Mouse (Mus musculus) embryonic facial prominence, embryonic 15.5 days (tissue): Measurements from ENCODE around the gene Acad10. TPM values are rescaled to one million over a fixed set of nuclear protein-coding genes. Genes with fewer than 3 reads are reported as not detected.
"Not testable (repeated sequence)": the region's sequence is repeated elsewhere in the genome, so short reads cannot be mapped to it uniquely, and the experiment has no call there.

ENCODE experiments used
- ATAC-seq: fragments of 200-750 bp; cut with Nextera tagmentation; 2 replicates; pipeline ENCODE4 v1.8.0; 2017; ENCODE audit warnings: low read depth, moderate TSS enrichment; ENCODE audit not compliant: insufficient number of reproducible peaks, low FRiP score, low TSS enrichment
- H3K27ac ChIP-seq: fragments of 300-500 bp; sonication (generic); replicated peaks from 2 replicates; pipeline ENCODE4 v1.5.1; 2015; ENCODE audit warnings: mild to moderate bottlenecking, inconsistent platforms
- H3K27me3 ChIP-seq: fragments of 300-500 bp; sonication (generic); 2 replicates; pipeline ENCODE4 v1.6.1; 2015; ENCODE audit warnings: inconsistent platforms
- H3K36me3 ChIP-seq: fragments of 300-500 bp; sonication (generic); 2 replicates; pipeline ENCODE4 v1.6.1; 2015; ENCODE audit warnings: mild to moderate bottlenecking, inconsistent platforms
- H3K4me1 ChIP-seq: fragments of 300-500 bp; sonication (generic); 2 replicates; pipeline ENCODE4 v1.6.1; 2015; ENCODE audit warnings: inconsistent platforms
- H3K4me2 ChIP-seq: fragments of 300-500 bp; sonication (generic); replicated peaks from 2 replicates; pipeline ENCODE4 v1.6.1; 2015; ENCODE audit warnings: mild to moderate bottlenecking, inconsistent platforms
- H3K4me3 ChIP-seq: fragments of 300-500 bp; sonication (generic); replicated peaks from 2 replicates; pipeline ENCODE4 v1.5.1; 2015; ENCODE audit warnings: mild to moderate bottlenecking, inconsistent platforms
- H3K9ac ChIP-seq: fragments of 300-500 bp; sonication (generic); 2 replicates; pipeline ENCODE4 v1.6.1; 2015; ENCODE audit warnings: inconsistent platforms
- H3K9me3 ChIP-seq: fragments of 300-500 bp; sonication (generic); replicated peaks from 2 replicates; pipeline ENCODE4 v1.6.1; 2016; ENCODE audit warnings: inconsistent platforms
- WGBS: fragments of 180-500 bp; shearing (Covaris S2); methylation state at CpG from one replicate; pipeline ENCODE4 v1.1.7; 2015; 5-methylcytosine and 5-hydroxymethylcytosine counted together
- polyA plus RNA-seq: library from polyadenylated mRNA; unstranded; fragments of >200 nt; fragmentation: Nextera tagmentation; extraction: Ambion mirVana; gene quantifications from 2 replicates; pipeline ENCODE4 v1.2.1, GENCODE M21; 2015

Acad10 gene
- polyA plus RNA-seq, 1 experiment from 2014 or later, result 3.4 TPM

DNA sequence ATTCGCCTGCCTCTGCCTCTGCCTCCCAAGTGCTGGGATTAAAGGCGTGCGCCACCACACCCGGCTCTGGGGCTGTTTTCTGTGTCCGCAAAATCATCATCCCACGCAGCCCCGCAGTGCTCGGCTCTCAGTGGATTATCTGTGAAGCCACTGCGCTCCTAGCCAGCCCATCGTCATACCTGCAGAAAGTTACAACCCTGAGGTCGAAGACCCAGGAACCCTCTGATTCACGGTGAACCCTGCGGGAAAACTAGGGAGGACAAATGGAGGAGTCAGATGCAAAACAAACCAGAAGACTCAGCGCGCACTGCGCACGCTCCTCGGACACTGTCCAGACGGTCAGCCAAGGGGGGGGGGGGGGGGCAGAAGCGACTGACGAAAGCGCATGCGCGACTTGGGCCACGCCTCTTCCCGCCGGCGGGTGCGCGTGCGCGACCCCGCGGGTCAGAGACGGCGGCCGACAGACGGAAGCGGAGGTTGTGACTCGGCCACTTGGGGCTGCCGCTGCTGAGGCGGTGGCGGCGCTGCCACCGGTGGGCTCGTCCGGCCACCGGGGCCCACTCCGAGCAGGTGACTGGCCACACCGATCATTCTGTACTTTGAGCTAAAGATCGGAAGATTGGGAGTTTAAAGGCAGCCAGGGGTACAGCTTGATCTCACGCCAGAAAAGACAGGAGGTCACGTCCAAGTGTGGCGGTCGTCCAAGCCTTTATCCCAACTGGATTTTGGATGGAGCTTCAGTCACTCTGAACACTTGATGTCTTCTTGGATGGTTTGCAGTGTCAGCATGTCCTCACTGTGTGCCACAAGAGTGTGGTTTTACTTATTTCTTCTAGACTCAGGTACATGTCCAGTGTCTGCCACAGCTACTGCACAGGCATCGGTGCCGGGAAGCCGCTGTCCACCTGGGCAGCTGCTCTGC lies 41.5 kb downstream of the Acad10 start, which contains the start of gene Acad12:
Acad12 (minus strand) TSS at position 347 of the 922 bp plus-strand sequence.
- peaks cover 7% of the 10 kb centered on the region; the same call in 1 of the 2 replicates for H3K4me1 ChIP-seq
- H3K4me3 ChIP-seq, result peak within 1 kb of the TSS; percentile 66
- H3K9ac ChIP-seq, result peak within 1 kb of the TSS; percentile 79
- H3K9me3 ChIP-seq, result no peaks in the 10 kb centered on the region
- WGBS, result under 1% methylated on average over 56 of the region's 58 CpGs
- peak within 1 kb of the TSS; percentile 74 for H3K4me2 ChIP-seq
- ATAC-seq, result peak; percentile 77
- no peaks in the 10 kb centered on the region for H3K27me3 ChIP-seq
- no peaks in the 10 kb centered on the region for H3K36me3 ChIP-seq
- peak within 1 kb of the TSS; percentile 66 for H3K27ac ChIP-seq

DNA sequence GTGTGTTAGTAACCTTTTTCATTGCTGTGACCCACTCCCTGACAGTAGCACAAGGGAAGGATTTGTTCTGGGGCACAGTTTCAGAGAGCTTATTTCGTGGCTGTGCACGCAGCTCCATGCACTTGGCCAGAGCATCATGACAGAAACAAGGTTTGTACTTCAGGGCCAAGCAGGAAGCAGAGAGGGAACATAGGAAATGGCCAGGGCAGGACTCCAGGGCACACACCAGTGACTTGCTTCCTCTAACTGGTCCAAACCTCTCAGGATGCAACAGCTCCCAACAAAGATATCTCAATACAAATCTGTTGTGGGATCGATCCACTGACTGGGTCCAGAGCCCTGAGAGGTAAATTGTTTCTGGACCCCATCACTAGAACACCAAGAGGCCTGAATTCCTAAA lies 45.4 kb downstream of the Acad10 start:
- WGBS, result 70% methylated on average over 3 of the region's 3 CpGs
- not testable (repeated sequence) for H3K4me3 ChIP-seq, ATAC-seq, H3K4me2 ChIP-seq, H3K4me1 ChIP-seq, H3K27me3 ChIP-seq, H3K27ac ChIP-seq, H3K36me3 ChIP-seq, H3K9ac ChIP-seq, H3K9me3 ChIP-seq

DNA sequence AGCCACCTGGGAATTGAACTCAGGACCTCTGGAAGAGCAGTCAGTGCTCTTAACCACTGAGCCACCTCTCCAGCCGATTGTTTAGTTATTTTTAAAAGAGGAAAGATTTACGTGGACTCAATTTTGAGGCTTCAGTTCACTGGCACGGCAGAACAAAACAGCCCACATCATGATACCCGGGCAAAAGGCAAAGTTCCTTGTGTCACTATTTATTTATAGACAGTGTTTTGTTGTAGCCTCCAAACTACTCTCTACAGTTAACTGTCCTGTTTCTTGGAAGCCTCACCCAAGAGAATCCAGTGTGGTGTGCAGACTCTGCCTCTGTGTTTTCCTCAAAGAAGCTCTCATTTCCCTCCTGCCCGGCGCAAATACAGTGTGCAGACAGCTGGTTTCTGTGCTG lies 48.3 kb downstream of the Acad10 start:
- no peaks in the 10 kb centered on the region for H3K9me3 ChIP-seq
- no peak for ATAC-seq
- H3K36me3 ChIP-seq, result no peaks in the 10 kb centered on the region
- no peak overlapping the region for H3K9ac ChIP-seq
- H3K4me3 ChIP-seq, result no peak overlapping the region
- H3K4me1 ChIP-seq, result no peaks in the 10 kb centered on the region
- no peaks in the 10 kb centered on the region for H3K27me3 ChIP-seq
- no peak overlapping the region for H3K4me2 ChIP-seq
- WGBS, result 84% methylated on average over 6 of the region's 6 CpGs
- no peak overlapping the region for H3K27ac ChIP-seq

DNA sequence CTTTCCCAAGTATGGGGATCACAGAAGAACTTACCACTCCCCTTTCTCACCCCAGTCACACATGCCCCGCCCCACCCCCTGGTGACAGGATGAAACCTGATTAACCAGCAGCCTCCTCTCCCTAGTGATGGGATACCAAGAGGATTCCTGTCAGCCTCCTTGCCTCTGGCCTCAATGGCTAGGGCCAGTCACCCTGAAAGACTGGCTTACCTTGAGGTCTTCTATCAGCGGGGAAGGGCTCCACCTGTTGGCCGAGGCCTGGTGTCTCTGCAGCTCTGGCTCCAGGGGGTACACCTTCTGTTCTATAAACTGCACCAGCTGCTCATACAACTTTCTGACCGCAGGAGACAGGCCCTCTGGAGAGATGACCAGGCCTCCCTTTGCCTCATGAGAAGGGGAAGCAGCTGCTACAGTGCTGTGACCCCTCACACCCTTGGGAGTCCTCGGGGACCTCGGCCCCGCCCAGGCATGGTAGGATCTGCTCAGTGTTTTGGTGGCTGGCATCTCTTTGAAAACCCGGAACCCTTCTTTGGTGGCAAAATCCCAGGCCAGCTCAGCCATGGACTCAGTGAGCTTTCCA lies 50.7 kb downstream of the Acad10 start:
- not testable (repeated sequence) for H3K4me3 ChIP-seq, H3K9me3 ChIP-seq, H3K4me1 ChIP-seq, H3K4me2 ChIP-seq, H3K27me3 ChIP-seq, ATAC-seq, H3K36me3 ChIP-seq, H3K27ac ChIP-seq, H3K9ac ChIP-seq
- 51% methylated on average over 7 of the region's 8 CpGs for WGBS

DNA sequence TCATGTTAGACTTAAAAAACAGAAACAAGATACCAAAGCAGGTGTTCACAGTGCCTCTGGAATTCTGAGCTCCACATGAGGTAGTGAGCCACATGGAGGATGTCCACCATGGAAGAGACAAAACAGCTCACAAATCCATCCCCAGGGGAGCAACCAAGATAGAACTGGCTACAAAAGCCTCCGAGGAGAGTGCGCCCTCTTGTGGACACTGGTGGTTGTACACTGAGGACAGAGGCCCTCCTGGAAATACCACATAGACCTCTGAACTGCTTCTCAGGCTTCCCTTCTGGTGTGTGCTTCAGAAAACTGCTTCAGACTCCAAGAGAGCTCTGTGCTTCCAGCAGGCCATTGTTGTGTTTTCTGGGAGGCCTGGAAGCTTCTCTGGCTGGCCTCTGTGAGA lies 54.2 kb downstream of the Acad10 start:
- ATAC-seq, result no peak
- H3K9ac ChIP-seq, result no peak overlapping the region
- H3K9me3 ChIP-seq, result no peaks in the 10 kb centered on the region
- H3K4me2 ChIP-seq, result no peak overlapping the region
- H3K27me3 ChIP-seq, result no peaks in the 10 kb centered on the region
- no peak overlapping the region for H3K4me3 ChIP-seq
- WGBS, result 0% methylated on average over 2 of the region's 2 CpGs
- H3K4me1 ChIP-seq, result 0 out of 2 replicates have a peak, but pooled peaks cover 4% of the 10 kb centered on the region
- no peak overlapping the region for H3K27ac ChIP-seq
- H3K36me3 ChIP-seq, result no peaks in the 10 kb centered on the region

DNA sequence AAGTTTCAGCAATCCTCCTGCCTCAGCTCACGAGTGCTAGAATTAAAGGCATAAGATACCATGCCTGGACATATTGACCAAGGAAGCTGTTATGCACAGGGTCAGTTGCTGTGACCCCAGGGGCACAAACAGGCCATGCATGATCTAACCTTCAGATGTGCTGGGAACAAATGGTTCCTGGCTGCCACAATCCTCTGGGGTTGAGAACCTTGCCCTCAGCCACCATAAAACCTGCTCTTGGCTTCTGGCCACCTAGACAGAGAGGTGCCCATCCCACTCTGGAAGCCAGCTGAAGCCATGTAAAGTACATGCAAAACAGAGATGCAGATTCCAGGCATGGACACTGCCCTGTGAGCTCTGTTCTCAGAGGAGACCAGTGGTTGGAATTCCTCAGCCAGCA lies 56.5 kb downstream of the Acad10 start:
- not testable (repeated sequence) for H3K27ac ChIP-seq, H3K4me1 ChIP-seq, H3K4me2 ChIP-seq, H3K9me3 ChIP-seq, H3K36me3 ChIP-seq, H3K4me3 ChIP-seq, H3K27me3 ChIP-seq, H3K9ac ChIP-seq, ATAC-seq
- 74% methylated on average over 1 of the region's 1 CpGs for WGBS

DNA sequence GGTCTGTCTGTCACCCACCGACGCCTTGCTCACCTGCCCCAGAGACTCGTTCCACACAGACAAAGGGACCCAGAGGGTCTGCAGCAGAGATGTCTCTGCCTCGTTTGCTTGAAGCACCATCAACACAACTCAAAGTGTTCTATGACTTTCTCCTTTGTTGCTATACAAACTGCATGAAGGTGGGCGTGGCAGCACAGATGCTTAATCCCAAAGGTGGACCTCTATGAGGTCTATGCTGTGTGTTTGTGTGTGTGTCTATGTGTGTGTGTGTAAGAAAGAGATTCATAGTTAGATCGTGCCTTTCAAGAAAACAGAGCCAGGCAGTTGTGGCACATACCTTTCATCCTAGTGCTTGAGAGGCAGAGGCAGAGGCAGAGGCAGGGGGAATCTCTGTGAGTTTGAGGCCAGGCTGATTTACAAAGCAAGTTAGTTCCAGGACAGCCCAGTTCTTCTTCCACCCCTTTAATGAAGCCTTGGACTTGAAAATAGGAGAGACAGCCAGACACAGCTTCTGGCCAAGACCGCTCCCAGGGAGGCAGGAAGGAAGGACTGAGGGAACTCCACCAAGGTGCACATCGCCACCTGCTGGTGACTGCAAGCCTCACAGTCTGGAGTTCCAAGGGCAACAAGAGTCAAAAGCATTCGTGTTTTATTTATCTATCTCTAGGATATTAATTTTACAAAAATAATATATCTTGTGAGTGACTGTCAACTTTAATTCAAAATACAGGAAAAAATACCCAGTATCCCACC lies 58.6 kb downstream of the Acad10 start:
- H3K4me2 ChIP-seq, result no peak overlapping the region; the same call in 1 of the 2 replicates
- 0 out of 2 replicates have a peak, but pooled peaks cover 4% of the 10 kb centered on the region for H3K4me1 ChIP-seq
- no peak overlapping the region for H3K9ac ChIP-seq
- H3K27ac ChIP-seq, result 0 out of 2 replicates have a peak overlapping the region, but pooled peaks have one; percentile 9
- ATAC-seq, result peak; percentile 21; the same call in 1 of the 2 replicates
- no peaks in the 10 kb centered on the region for H3K27me3 ChIP-seq
- WGBS, result 32% methylated on average over 9 of the region's 9 CpGs
- H3K36me3 ChIP-seq, result no peaks in the 10 kb centered on the region
- no peaks in the 10 kb centered on the region for H3K9me3 ChIP-seq
- no peak overlapping the region for H3K4me3 ChIP-seq

DNA sequence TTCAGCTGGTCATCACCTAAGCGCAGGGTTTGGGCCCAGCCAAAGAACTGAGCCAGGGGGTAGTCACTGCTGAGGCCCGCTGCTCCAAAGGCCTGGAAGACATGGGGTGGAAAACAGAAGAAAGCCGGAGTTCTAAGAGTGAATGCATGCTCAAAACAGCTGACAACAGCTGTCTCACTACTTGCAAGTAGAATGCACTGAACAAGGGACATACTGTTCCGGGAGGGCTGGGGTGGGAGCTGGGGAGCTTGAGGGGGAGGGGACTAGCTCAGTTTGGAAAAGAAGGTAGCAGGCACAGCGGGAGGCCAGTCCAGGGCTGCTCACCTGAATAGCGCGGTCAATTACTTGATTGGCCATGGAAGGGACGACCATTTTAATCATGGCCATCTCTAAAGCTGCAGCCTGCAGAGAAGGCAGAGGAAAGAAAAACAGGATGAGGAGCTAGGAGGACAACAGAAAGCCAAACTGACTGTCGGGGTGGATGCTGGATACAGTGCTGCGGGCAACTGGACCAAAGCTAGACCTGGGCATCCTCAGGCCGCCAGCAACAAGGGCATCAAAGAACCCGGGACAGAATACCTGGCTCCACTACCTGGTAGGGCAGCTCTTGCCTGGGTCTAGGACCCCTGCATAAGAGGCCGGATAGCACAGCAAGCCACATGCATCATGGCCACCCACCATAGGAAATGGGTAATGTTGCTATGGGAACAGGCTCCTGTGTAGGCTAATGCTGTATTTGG lies 61.3 kb downstream of the Acad10 start:
- no peak overlapping the region for H3K4me2 ChIP-seq
- peaks cover 10% of the 10 kb centered on the region for H3K4me1 ChIP-seq
- no peaks in the 10 kb centered on the region for H3K36me3 ChIP-seq
- no peak overlapping the region for H3K4me3 ChIP-seq
- no peak overlapping the region for H3K9ac ChIP-seq
- no peak overlapping the region for H3K27ac ChIP-seq
- no peaks in the 10 kb centered on the region for H3K27me3 ChIP-seq
- 56% methylated on average over 13 of the region's 13 CpGs for WGBS
- no peak for ATAC-seq
- H3K9me3 ChIP-seq, result no peaks in the 10 kb centered on the region

DNA sequence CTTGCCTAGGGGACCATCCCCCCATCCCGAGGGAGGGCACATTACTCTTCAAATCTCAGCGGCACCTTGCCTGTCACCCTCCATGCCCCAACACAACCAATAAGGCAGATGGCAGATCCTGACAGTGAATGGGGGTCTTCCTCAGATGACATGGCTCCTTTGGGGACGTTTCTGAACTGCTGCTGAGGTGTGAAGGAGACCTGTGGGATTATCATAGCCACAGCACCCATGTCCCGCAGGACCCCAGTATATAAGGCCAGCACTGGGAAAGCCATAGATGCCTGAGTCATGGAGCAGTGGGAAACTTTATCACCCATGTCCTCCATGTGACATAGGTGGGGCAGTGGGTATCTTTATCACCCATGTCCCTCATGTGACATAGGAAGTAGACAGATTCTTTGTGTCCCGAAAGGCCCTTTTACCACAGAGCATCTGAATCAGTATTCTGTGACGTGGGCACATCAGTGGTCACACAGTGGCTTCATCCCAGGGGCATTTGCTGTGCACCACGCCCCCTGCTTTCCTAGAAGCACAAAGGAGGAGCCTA lies 62.2 kb downstream of the Acad10 start:
- 77% methylated on average over 7 of the region's 7 CpGs for WGBS
- Histone ChIP-seq H3K4me2 (no peak overlapping the region), H3K4me3 (no peak overlapping the region), H3K9me3 (no peaks in the 10 kb centered on the region), H3K36me3 (no peaks in the 10 kb centered on the region), H3K4me1 (peaks cover 16% of the 10 kb centered on the region), H3K27ac (no peak overlapping the region), H3K9ac (no peak overlapping the region), H3K27me3 (no peaks in the 10 kb centered on the region)
- ATAC-seq, result no peak

DNA sequence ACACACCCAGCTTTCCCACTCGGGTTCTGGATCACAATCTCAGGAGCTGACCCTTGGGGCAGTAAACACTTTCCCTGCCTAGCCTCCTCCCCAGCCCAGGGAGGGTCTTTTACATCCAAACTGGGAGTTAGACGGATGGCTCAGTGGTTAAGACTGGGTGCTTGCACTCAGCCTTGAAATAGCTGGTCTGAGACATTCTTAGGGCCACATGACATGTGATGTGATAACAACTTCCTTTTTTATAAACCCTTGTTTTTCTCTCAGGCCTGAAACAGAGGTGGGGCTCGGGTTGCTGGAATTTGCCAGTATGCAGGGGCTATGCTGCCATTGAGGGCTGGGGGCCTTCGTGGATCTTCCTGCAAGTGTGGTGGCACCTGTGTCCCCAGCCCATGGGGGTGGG lies 63.0 kb downstream of the Acad10 start:
- ATAC-seq, result no peak
- WGBS, result 64% methylated on average over 4 of the region's 4 CpGs
- no peak overlapping the region for H3K4me2 ChIP-seq

More for the DNA sequence above, 63.0 kb downstream of the Acad10 start:
- Histone ChIP-seq H3K4me1 (peaks cover 23% of the 10 kb centered on the region), H3K36me3 (no peaks in the 10 kb centered on the region), H3K4me3 (no peak overlapping the region), H3K9me3 (no peaks in the 10 kb centered on the region), H3K27me3 (no peaks in the 10 kb centered on the region), H3K27ac (no peak overlapping the region), H3K9ac (no peak overlapping the region)
